Mouse (Mus musculus) limb, embryonic 14.5 days (tissue): ENCODE results near the gene Lin7b. TPM values are rescaled to one million over a fixed set of nuclear protein-coding genes. Genes with fewer than 3 reads are reported as not detected.

ENCODE experiments used
- ATAC-seq: fragments of 200-750 bp; cut with Nextera tagmentation; 2 replicates; pipeline ENCODE4 v1.8.0; 2017; ENCODE audit warnings: low read depth, moderate number of reproducible peaks, moderate TSS enrichment; ENCODE audit not compliant: low FRiP score
- DNase-seq: peaks from one replicate; pipeline ENCODE4 v3.0.0-alpha.2; 2015; ENCODE audit warnings: low spot score
- H3K27ac ChIP-seq: fragments of 300-500 bp; sonication (generic); replicated peaks from 2 replicates; pipeline ENCODE4 v1.5.1; 2014; ENCODE audit warnings: low read depth, mild to moderate bottlenecking, low read length, moderate library complexity, mixed read lengths
- H3K27me3 ChIP-seq: fragments of 300-500 bp; sonication (generic); 2 replicates; pipeline ENCODE4 v1.6.1; 2014; ENCODE audit warnings: low read length, mixed read lengths; ENCODE audit not compliant: control insufficient read depth, insufficient read depth
- H3K36me3 ChIP-seq: fragments of 300-500 bp; sonication (generic); 2 replicates; pipeline ENCODE4 v1.6.1; 2014; ENCODE audit warnings: mild to moderate bottlenecking, low read length, moderate library complexity, mixed read lengths; ENCODE audit not compliant: control insufficient read depth, insufficient read depth
- H3K4me1 ChIP-seq: fragments of 300-500 bp; sonication (generic); 2 replicates; pipeline ENCODE4 v1.6.1; 2014; ENCODE audit warnings: antibody characterized with exemption, low read length, mixed read lengths; ENCODE audit not compliant: control insufficient read depth, insufficient read depth
- H3K4me2 ChIP-seq: fragments of 300-500 bp; sonication (generic); replicated peaks from 2 replicates; pipeline ENCODE4 v1.6.1; 2014; ENCODE audit warnings: low read depth, mild to moderate bottlenecking, low read length, moderate library complexity; ENCODE audit not compliant: severe bottlenecking
- H3K4me3 ChIP-seq: fragments of 300-500 bp; sonication (generic); replicated peaks from 2 replicates; pipeline ENCODE4 v1.5.1; 2014; ENCODE audit warnings: low read length
- H3K9ac ChIP-seq: fragments of 300-500 bp; sonication (generic); 2 replicates; pipeline ENCODE4 v1.6.1; 2014; ENCODE audit warnings: mild to moderate bottlenecking, low read depth, low read length, moderate library complexity; ENCODE audit not compliant: severe bottlenecking
- H3K9me3 ChIP-seq: fragments of 300-500 bp; sonication (generic); 2 replicates; pipeline ENCODE4 v1.6.1; 2016; ENCODE audit warnings: low read length; ENCODE audit not compliant: control insufficient read depth
- POLR2A ChIP-seq: fragments of 200-500 bp; IDR thresholded peaks from 2 replicates; pipeline ENCODE4 v1.8.0; 2012; ENCODE audit warnings: inconsistent platforms, mild to moderate bottlenecking, moderate library complexity, borderline replicate concordance; ENCODE audit not compliant: insufficient read depth, insufficient read length; ENCODE audit errors: extremely low read depth
- WGBS: fragments of 180-500 bp; shearing (Covaris S2); extraction: QIAGEN DNeasy Blood & Tissue Kit; methylation state at CpG from one replicate; pipeline ENCODE4 v1.1.7; 2014; 5-methylcytosine and 5-hydroxymethylcytosine counted together
- polyA plus RNA-seq, 2 experiments: library from polyadenylated mRNA; depleted of rRNA in 1 of 2; stranded (reverse) in 1 of 2; unstranded in 1 of 2; fragments of >200 nt; fragmentation: Nextera tagmentation in 1 of 2; extraction: Ambion mirVana in 1 of 2; gene quantifications; 2 replicates each; pipeline versions ENCODE4 v1.2.1 to v1.2.3; 2012 to 2014

Lin7b gene
- polyA plus RNA-seq, 2 experiments = 1.7 to 4.7 TPM

GRCm38 (mm10) chr7:45341303-45341702 lies 29.1 kb downstream of the Lin7b start:
- TF ChIP-seq POLR2A = no peak
- 2% methylated on average over 8 of the region's 8 CpGs for WGBS
- H3K4me3 ChIP-seq = peak overlapping the region; percentile 40; the same call in 1 of the 2 replicates
- H3K9me3 ChIP-seq = no peaks in the 10 kb centered on the region
- H3K27ac ChIP-seq = no peak overlapping the region
- H3K4me1 ChIP-seq = peaks cover 32% of the 10 kb centered on the region
- peak; percentile 80 for DNase-seq
- H3K36me3 ChIP-seq = no peaks in the 10 kb centered on the region
- no peak overlapping the region for H3K9ac ChIP-seq
- no peaks in the 10 kb centered on the region for H3K27me3 ChIP-seq
- peak; percentile 1; the same call in 1 of the 2 replicates for ATAC-seq
- H3K4me2 ChIP-seq = peak overlapping the region; percentile 68

DNA sequence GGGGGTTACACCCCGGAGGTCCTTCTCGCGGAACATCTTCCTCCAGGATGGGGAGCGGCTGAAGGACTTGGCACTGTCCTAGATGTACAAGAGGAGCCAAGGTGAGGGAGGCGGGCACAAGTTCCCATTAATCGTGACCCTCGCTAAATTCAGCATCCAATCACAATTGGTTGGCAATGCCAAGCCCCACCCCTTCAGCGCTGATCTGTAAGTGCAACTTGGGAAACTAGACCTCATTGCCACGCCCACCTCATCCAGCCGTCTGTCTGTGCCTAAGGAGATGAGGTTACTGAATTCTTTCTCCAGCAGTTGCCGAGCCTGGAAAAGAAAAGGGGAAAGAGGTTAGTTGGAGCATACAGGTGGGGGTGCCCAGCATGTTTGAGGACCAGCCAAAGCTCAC lies 29.7 kb downstream of the Lin7b start:
- Histone ChIP-seq H3K27ac (0 out of 2 replicates have a peak overlapping the region, but pooled peaks have one; percentile 43), H3K27me3 (no peaks in the 10 kb centered on the region), H3K36me3 (no peaks in the 10 kb centered on the region), H3K9ac (peak overlapping the region; percentile 44; the same call in 1 of the 2 replicates), H3K9me3 (no peaks in the 10 kb centered on the region), H3K4me1 (peaks cover 32% of the 10 kb centered on the region), H3K4me3 (peak overlapping the region; percentile 40), H3K4me2 (peak overlapping the region; percentile 68)
- ATAC-seq (0 out of 2 replicates have a peak, but pooled peaks have one; percentile 16), DNase-seq (peak; percentile 81)
- no peak for TF ChIP-seq POLR2A
- WGBS = under 1% methylated on average over 11 of the region's 11 CpGs

- H3K27me3 ChIP-seq = no peaks in the 10 kb centered on the region
- H3K4me3 ChIP-seq = peak overlapping the region; percentile 40
- no peaks in the 10 kb centered on the region for H3K36me3 ChIP-seq
- H3K9me3 ChIP-seq = no peaks in the 10 kb centered on the region
- peaks cover 32% of the 10 kb centered on the region for H3K4me1 ChIP-seq
- no peak for DNase-seq
- peak overlapping the region; percentile 44 for H3K9ac ChIP-seq
- no peak for TF ChIP-seq POLR2A
- H3K27ac ChIP-seq = 0 out of 2 replicates have a peak overlapping the region, but pooled peaks have one; percentile 43
- peak overlapping the region; percentile 68 for H3K4me2 ChIP-seq
- WGBS = under 1% methylated on average over 11 of the region's 11 CpGs
- ATAC-seq = no peak
Observed at GRCm38 (mm10) chr7:45340066-45340442, 30.3 kb downstream of the Lin7b start.

GRCm38 (mm10) chr7:45339410-45340065 lies 30.8 kb downstream of the Lin7b start:
- H3K4me1 ChIP-seq = peaks cover 37% of the 10 kb centered on the region

DNA sequence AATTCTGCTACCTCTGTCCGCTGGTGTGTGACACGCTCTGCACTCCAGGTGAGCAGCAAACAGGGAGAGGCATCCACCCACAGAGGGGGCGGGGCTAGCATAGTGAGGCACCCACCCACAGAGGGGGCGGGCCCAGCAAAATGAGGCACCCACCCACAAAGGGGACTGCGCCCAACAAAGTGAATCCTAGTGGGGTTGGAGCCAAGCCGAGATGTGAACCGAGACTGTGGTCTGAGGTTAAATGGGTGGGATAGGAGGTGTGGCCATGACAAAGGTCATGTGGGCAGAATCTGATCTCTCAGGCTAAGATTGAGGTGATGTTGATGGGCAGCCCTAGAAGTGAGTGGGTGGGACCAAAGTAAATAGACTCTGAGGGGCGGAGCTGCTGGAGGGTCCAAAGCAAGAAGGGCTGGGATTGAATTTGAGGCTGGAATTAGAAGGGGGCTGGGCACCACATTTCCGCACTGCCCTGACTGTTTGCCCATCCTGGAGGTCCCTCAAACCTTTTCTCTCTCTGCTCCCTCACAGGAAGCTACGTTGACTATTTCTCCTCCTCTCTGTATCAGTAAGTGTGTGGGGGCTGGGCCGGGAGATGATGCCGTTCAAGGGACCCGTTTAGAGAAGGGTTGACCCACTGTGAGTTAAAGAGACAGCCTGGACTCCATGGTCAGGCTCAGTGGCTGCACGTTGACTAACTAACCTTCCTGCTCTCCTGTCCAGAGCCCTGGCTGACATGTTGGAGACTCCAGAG lies 32.0 kb downstream of the Lin7b start:
- Histone ChIP-seq H3K4me3 (peak overlapping the region; percentile 40), H3K4me2 (peak overlapping the region; percentile 68), H3K9me3 (no peaks in the 10 kb centered on the region), H3K27ac (no peak overlapping the region), H3K4me1 (peaks cover 42% of the 10 kb centered on the region), H3K36me3 (no peaks in the 10 kb centered on the region), H3K27me3 (no peaks in the 10 kb centered on the region), H3K9ac (no peak overlapping the region)
- ATAC-seq (no peak), DNase-seq (peak; percentile 31)
- no peak for TF ChIP-seq POLR2A
- 3% methylated on average over 13 of the region's 14 CpGs for WGBS

More at GRCm38 (mm10) chr7:45339410-45340065, 30.8 kb downstream of the Lin7b start:
- Histone ChIP-seq H3K4me3 (peak overlapping the region; percentile 40), H3K4me2 (peak overlapping the region; percentile 68), H3K27ac (no peak overlapping the region; the same call in 1 of the 2 replicates), H3K27me3 (no peaks in the 10 kb centered on the region), H3K36me3 (no peaks in the 10 kb centered on the region), H3K9me3 (no peaks in the 10 kb centered on the region), H3K9ac (peak overlapping the region; percentile 44)
- peak; percentile 82 for DNase-seq
- under 1% methylated on average over 34 of the region's 39 CpGs for WGBS
- ATAC-seq = peak; percentile 78
- TF ChIP-seq POLR2A = peak; percentile 49; the same call in 1 of the 2 replicates
